Mouse (Mus musculus): ENCODE measurements around the gene Wdfy4.

The Wdfy4 gene

DNA sequence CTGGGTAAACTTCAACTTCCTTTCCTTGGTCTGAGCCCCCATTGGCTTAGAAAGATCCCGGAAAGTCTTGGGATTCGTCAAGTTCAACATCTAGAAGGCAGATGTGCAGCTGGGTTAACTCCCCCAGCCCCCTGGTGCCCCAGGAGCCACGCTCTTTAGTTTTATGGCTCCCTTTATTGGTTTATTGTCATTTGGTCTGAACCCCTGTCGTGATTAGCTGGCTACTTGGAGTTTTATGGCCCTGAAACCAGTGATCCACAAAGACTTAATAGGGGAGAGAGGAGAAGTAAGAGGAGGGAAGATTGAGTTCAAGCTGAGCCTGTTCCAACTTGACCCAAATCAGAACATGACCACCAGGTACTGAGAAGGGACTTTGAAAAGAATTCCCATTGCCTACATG is 198.6 kb downstream of the Wdfy4 start:
- in situ Hi-C loops (cut with MboI, MseI), result no loop called here

DNA sequence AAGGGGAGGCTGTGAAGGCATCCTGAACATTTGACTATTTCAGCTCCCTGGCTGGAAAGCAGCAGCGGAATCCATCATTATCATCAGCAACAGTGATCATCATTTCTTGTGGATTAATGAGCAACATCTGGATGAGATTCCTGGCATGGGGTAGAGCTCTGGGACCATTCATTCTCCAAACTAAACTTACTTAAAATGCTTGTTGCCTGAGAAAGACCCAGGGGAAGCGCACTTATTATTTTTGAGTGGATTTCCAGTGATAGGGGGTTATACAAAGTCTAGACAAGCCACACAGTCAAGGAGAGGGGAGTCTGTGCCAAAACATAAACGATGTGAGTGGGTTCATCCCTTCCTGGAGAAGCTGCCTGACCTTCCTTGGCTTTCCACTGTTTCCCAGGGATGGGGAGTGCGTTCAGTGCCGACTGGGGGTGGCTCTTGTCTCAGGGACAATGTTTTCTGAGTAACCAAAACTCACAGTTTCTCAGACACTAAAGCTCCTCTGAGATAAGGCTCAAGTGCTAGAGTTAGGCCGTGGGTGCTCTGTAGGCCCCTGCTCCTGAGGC is 201.1 kb downstream of the Wdfy4 start:
- in situ Hi-C loops (cut with MboI, MseI), result no loop called here

DNA sequence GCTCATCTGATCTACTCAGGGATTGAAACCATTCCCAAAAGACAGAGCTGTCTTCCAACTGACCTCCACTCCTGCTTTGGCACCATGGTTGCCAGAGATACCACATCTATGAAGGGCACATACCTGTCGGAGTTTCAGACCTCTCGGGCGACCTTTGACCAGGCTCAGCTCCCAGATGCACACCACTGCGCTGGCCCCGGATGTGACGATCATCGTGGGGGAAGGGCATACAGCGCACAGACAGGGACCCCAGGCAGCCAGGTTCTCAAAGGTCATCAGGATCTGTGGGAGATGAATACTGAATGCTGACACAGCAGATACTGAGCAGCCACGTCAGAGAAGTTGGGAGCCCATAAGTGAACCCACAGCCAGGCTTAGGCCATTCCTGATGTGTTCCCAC is 214.6 kb downstream of the Wdfy4 start:
- in situ Hi-C loops (cut with MboI, MseI), result no loop called here

DNA sequence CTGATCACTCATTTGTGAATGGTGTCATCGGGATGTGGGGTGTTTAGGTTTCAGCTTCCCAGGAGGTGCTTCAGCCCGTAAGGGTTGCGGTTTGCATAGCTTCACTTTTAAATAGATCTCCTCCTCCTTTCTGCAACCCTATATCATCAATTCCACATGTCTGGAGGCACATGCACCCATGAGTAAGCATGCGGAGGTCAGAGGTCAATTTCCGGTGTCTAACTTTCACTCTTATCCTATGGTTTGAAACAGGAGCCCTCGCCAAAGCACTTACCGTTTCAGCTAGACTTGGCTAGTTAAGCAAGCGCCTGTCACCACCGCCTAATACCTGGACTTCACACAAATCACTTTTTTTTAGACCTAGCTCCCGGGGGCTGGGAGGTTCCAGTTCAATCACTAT is 220.6 kb downstream of the Wdfy4 start:
- in situ Hi-C loops (cut with MboI, MseI), result loop anchor here (5.0 to 10.0 kb wide), 3 partner anchors 197 to 362 kb away; no protein-coding TSS in a partner anchor

DNA sequence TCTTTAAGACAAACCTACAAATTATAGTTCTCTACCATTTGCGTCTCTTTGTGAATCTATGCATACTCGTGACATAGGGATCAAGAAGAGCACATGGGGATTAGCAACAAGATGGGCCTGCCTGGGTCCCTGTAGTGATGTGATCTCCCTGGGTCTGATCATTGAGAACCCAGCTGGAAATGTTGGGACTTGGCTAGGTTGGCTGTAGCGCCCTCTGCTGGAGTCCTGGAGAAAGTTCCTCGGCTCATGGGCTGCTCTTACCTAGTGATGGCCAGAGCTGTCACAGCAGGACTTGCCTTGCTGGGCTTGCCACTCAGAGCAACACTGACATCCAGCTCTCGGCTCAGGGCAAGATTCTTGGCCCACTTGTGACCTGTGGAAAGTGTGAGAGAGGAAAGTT is 224.8 kb downstream of the Wdfy4 start:
- in situ Hi-C loops (cut with MboI, MseI), result loop anchor here (5.0 to 10.0 kb wide), 3 partner anchors 193 to 358 kb away; no protein-coding TSS in a partner anchor

DNA sequence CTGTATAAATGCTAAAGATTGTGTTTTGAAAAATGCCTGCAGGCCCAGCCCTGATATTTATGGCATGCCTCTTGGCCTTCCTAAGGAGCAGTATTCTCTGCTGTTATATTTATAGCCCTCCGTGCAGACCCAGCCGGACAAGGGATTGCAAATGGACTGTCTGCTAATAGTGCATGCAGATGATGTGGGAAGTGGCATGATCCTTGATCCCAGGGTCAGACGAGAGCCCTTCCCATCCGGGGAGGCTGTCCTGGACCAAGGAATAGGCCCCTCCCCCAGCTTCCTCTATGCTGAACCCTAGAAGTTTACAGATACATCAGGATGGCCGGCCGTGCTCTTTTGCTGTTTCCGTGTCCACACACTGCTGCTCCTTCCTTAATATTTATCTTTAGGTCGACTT is 226.6 kb downstream of the Wdfy4 start:
- in situ Hi-C loops (cut with MboI, MseI), result no loop called here

DNA sequence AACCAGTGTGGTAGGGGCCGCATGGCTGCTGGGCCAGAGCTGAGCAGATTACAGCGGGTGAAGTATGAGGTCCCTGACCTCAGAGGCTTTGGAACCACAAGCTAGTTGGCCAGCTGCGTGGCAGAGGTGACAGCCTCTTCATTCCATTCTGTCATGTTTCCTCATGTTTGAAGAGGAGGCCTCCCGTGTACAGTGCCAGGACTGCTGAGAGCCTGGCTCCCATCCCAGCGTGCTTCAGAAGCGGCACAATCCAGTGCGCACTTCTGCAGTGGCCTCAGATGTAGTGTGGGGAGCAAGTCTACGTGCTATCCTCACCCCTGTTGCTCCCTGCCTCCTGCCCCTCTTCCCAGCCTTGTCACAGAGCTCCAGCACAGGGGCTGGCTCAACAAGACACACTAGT is 228.8 kb downstream of the Wdfy4 start:
- in situ Hi-C loops (cut with MboI, MseI), result no loop called here

DNA sequence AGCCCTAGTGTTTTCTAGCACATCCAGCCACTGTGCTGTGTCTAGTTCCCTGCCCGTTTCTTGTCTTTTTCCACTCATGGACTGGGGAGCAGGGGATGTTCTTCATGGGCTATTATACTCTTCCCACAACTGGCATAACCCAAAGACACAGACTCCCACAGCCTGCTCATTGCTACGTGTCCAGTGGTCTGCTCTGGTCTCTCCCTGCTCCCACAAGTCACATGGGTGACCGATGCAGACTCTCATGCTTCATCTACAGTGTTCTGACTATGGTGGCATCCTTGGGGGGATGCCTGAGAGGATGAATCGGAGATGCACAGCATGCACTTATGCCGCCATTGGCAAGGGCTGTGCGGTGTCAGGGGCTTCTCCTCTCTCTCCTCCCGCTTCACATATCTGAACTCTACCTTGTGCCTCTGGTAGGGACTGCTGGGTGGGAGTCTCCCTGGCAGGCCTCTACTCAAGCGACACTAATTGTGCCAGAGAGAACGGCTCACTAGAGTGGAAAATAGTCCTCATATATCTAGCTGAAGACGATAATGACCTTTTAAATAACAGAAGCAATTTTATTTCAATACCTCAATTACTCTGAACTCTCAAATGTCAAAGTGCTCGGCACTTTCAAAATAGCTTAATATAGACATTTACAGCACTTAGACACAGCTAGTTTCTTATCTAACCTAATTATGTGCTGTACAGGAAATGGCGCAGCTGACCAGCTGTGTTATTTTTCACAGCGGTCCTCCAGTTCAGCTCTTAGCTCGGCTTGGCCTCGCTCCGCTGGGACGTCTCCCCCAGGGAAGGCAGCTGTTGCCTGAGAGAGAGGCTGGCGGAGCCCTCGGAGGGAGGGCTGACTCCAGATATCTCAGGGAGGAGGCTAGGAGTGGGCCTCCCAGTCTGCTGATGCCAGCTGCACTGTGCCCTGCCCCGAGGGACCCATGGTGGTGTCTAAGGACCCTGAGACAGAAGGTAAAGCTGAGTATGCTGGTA is 234.7 kb downstream of the Wdfy4 start:
- in situ Hi-C loops (cut with MboI, MseI), result no loop called here

DNA sequence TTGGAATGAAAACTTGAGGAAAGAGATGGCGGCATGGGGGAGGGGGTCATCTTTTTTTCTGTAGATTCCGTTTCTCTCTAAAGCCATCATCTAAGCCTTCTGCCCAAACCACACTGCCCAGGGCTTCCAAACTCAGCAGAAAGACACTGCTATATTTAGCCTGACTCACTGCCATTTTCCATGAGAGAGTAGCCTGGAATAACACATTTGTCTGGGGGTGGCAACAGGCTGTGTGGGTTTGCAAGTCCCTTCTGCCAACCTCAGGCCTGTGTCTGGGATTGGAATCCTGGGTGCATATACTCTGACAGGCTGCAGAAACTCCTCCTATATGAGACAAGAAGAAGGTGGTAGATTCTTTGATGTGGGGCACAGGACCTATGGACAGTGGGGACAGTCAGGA is 237.8 kb downstream of the Wdfy4 start:
- in situ Hi-C loops (cut with MboI, MseI), result loop anchor here in 1 of 2 experiments (10.0 kb wide), 1 partner anchor 503 kb away; no protein-coding TSS in a partner anchor

DNA sequence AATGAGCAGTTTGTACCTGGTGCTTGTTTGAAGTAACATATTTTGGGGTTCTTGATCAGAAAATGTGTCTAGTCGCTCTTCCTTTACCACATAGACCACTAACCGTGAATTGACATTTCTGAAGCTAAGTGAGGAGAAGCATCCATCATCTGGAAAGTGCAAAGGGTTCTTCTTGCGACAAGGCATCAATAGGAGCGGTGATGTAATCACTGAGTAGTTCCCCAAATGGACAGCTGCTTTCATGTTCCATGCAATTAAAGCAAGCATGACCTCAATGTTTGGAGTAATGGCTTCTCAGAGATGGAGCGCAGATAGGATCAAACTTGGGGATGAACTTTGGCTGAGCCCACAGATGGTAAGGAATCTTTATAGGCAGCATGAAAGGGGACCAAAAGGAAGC is 246.1 kb downstream of the Wdfy4 start:
- in situ Hi-C loops (cut with MboI, MseI), result loop anchor here in 1 of 2 experiments (10.0 kb wide), 1 partner anchor 1734 kb away; the partner anchor contains the start of gene Tnnc1

DNA sequence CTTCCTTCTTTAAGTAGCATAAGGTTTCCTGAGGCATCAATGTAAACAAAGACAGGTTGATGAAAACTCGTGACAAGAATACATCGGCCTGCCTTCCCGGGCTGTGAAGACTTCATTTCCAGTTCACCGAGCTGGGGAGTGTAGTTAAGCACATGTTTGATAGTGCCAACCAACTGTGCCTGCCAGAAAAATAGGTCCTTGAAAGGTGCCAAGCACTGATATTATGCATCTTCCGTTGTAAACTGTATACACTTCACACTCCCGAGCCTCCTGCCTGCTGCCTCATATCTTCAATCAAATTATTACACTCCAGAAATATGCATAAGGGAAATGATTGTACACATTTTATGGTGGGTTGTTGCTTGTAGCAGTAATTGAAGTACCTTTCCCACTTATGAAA is 251.2 kb downstream of the Wdfy4 start:
- in situ Hi-C loops (cut with MboI, MseI), result loop anchor here in 1 of 2 experiments (10.0 kb wide), 1 partner anchor 1729 kb away; the partner anchor contains the start of gene Tnnc1

DNA sequence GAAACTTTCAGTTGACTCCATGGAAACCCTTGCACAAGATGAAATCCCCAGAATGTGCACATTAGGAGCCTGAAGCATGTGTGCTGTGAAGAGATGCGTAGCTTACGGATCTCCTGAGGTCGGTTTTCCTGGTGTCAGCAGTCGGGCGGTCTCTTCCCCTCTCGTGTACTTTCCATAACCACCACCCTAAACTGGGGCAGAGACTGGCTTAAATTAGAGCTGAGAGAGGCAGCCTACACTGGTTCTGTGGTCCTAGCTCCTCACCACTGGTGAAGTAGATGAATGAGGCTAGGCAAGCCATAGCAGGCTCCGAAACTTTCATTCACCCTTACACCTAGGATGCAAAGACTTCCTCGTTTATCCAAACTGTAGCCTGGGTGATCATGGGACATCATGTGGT is 253.1 kb downstream of the Wdfy4 start:
- in situ Hi-C loops (cut with MboI, MseI), result loop anchor here in 1 of 2 experiments (10.0 kb wide), 1 partner anchor 1727 kb away; the partner anchor contains the start of gene Tnnc1

DNA sequence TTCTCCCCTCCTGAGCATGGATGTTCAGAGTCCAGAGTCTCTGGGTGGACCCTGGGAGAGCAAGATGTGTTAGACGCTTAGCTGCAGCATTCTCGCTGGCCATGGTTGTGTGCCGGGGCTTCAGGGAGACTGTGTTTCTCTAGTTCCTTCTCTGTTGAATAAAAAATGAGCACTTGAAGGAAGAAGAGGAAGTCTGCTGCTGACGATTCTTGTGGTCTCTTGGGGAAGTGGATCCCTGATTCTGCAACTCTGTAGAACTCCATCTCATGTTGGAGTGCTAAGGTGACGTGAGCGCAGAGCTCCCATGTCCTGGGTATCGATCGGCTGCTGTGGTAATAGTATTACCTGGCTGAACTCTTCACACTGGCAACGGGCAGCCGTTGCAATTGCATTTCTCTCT is 253.6 kb downstream of the Wdfy4 start:
- in situ Hi-C loops (cut with MboI, MseI), result loop anchor here in 1 of 2 experiments (10.0 kb wide), 1 partner anchor 1727 kb away; the partner anchor contains the start of gene Tnnc1

DNA sequence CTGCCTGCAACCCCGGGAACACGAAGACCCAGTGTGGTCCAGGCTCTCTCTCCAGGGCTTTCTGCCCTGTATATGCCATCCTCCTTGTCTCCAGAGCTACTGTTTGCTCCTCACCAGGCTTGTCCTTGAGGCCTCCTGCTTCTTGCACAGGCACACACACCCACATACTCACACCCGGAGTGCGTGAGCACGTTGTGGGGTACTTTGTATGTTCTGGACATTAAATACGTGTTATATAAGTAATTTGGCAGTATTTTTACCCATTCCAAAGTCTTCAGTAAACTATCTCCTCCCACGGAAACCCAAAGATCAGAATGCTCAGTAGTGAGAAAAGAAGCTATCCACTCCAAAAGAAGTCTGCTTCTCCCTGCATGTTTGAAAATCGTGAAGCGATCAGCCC is 261.4 kb downstream of the Wdfy4 start:
- in situ Hi-C loops (cut with MboI, MseI), result no loop called here

DNA sequence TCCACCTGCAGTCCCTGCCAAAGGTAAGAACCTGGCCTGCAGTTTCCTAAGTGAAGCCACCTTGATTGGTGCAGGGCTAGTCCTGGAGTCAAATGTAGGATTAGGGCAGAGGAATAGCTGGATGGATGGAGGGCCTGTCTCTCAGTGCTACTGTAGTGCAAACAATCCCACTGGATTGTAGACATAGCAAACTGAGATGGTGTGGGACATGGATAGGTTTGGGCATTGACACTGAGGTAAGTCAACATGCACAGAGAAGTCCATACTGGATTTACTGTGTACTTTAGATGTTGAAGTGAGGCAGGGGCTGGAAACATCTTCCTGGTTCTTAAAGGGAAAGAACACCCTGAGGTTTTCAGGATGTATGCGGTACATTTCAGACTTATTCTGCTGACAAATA is 267.4 kb downstream of the Wdfy4 start:
- in situ Hi-C loops (cut with MboI, MseI), result no loop called here

DNA sequence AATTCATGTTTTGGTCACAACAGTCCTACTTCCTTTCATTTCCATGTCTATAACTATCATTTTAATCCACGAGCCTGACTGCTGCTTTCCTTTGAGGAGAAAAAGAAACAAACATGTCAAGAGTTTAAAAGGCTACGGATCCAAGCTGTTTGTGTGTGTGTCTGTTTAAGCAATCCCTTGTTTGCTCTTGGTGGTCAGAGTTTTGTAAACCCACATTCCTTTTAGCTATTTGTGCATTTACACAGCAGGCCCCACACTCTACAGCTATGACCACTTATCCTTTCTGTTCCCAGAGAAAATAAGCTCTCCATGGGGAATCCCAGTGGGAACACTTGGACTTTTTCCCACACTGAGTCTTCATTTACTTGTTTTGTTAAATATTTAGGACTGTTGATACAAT is 269.9 kb downstream of the Wdfy4 start:
- in situ Hi-C loops (cut with MboI, MseI), result no loop called here

DNA sequence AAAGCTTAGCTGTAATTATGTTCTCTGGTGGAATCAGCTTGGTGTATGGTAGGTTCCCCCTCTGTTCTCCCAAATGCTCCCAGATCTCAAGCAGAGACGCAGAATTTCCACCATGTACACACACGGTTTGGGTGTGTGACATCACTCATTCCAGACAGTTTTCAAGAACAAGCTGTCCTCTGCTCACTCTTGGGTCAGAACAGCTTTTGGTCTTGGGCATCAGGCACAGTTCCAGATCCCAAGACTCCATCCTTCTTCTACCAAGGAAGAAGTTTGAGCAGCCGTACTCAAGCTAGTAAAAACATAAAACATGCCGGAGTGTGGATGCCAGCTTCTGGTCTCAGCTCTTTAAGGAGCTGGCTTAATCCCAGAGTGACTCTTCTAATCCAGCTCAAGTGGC is 274.1 kb downstream of the Wdfy4 start:
- in situ Hi-C loops (cut with MboI, MseI), result no loop called here

All from T-helper 17 cell (primary cell).